Mouse (Mus musculus) naive thymus-derived CD4-positive, alpha-beta T cell, adult 5 months (primary cell): ENCODE results near the gene Wbp1l. TPM values are rescaled to one million over a fixed set of nuclear protein-coding genes. Genes with fewer than 3 reads are reported as not detected.

Experiments used
- polyA plus RNA-seq: library from polyadenylated mRNA; unstranded; fragments of 100-300 nt; shearing (Covaris generic); gene quantifications from one replicate; pipeline ENCODE4 v1.2.1, GENCODE M21; 2017

The Wbp1l gene
- polyA plus RNA-seq = 75.4 TPM

DNA sequence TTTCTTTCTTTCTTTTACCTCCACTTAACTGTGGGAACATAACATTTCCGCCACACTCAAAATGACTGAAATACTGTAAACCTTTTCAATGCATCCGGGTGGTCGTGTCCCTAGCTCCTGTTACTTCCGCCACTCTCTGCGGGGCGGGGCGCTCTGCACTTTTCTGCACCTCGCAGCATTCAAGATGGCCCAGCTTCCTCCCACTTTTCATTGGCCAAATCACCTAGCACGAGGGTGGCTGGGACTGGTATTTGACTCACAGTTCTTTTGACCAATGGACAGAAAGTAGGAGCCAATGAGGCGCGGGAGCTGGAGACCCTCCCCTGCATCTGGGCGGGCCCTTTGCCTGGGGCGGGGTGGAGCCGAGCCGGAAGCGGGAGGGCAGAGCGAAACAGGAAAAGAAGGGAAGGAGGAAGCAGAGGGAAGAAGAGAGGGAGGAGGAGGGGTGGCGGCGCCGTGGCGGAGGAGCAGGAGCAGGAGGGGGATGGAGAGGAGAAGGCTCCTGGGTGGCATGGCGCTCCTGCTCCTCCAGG, at the start of gene Wbp1l:
Gene Wbp1l (plus strand): TSS at position 365 of the 533 bp plus-strand sequence.

DNA sequence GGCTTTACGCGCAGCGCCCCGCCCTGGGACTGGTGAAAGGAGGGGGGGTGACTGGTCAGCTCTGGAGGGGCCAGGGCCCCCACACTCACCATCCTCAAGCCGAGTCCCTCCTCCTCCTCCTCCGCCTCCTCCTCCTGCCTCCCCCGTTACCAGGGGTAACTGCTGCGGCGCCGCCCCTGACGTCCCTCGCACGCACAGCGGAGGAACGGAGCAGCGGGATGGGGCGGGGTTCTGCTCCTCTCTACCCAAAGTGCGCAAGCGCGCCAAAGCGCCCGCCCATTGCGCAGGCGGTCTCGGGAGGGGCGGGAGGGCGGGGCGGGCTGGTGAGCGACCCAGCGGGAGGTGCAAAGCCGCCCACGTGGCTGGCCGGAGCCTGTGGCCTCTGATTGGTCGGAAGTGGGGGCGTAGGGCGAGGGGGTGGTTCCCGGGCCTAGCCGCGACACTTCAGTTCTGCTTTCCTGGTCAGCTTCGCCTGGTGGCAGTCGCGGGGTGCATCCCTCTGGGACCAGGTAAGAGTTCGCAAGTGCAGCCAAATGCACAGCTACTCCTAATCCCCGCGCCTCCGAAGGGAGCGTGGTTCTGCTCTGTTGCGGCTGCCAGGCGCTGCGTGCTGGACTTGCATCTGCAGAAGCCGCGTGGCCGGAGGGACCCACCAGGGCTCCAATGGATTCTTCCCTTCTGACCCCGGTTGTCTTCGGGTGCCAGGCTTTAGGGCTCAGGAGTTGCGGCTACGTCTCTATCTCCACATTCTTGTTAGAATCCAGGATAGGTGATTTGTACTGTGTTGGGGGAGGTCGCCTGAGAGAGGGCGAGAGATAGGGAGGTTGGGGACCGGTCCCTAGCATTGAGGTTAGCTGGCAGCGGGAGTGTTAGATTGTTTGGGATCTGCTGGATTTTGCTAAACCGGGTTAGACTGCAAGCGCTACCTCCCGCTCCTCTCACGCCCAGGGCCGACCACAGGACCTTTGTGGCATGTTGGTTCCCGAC, 25.6 kb upstream of the Wbp1l start, which contains the start of the genes Arl3 and Sfxn2:
Gene Arl3 (minus strand): TSS at position 248 of the 987 bp plus-strand sequence.
Gene Sfxn2 (plus strand): TSS at position 415 of the 987 bp plus-strand sequence.

DNA sequence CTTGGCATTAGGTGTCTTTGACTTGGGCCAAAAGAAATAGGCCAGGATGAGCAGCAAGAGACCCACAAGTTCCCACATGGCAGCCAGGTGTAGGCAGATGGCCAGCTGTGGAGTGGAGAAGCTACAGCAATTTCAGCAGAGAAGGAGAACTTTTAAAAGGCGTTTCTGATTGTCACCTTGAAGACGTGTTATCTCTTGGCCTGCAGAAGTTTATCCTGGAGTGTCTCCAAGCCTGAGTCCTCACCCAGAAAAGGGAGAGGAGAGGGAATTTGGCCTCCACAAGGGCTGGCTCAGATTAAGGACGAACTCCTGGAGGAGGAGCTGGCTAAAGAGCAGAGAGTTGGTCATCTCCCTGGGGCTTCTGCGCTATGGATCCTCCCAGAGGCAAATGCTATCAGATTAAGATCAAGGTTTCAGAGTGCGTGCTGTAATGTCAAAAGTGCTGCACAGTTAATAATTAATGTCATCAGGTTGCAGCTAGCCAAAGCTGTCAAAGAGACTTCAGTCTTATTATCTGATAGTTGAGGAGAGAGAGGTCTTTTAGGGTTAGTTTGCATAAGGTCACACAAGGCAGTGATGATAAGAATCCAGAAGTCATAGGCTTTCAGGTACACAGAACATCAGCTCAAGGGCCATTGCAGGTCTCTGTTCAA, 74.0 kb downstream of the Wbp1l start, which contains the start of gene Cyp17a1:
Gene Cyp17a1 (minus strand): TSS at position 407 of the 653 bp plus-strand sequence.

DNA sequence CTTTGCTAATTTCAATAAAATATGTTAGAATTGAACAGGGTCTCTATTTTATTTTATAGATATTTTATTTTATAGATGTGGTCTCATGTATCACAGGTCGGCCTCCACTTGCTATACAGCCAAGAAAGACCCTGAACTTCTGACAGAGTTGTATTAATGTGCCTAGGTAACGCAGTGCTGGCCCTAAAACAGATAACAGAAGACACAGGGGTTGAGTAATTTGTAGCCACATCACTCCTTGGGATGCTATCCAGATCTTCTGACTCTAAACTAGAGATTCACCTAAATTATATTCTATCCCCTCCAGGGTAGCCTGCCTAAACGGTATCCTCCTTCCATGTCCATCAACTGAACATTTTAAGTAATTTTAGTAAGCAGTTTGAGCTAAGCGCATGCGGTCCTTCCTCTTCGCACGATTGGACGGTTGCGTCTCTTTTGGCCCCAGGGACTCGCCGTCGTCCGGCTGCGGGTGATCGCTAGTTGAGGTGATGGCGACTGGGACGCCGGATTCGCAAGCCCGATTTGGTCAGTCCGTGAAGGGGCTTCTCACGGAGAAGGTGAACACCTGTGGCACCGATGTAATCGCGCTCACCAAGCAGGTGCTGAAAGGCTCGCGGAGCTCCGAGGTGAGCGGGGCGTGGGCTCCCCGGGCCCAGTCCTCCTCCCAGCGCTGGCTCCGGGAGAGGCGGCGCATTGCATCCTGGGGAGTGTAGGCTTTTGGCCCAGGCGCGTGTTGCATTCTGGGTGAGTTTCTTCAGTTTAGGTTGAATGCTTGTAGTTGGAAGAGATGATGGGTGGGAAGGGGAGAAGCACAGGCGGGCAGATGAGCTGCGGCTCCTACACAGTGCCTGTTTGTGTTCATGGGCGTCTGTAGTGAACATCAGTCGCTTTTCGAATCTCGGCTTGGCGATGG, 90.8 kb downstream of the Wbp1l start, which contains the start of gene Borcs7:
Gene Borcs7 (plus strand): TSS at position 447 of the 913 bp plus-strand sequence.

Other genes starting within 250 kb of the Wbp1l start
- not detected for gene 2310034G01Rik, start 248.8 kb upstream of the Wbp1l start, polyA plus RNA-seq
- 110 TPM for gene Actr1a, start 203.3 kb upstream of the Wbp1l start, polyA plus RNA-seq
- 29.5 TPM for gene Sufu, start 202.2 kb upstream of the Wbp1l start, polyA plus RNA-seq
- 55.7 TPM for gene Trim8, start 97.4 kb upstream of the Wbp1l start, polyA plus RNA-seq
- 11.1 TPM for gene Arl3, start 25.9 kb upstream of the Wbp1l start, polyA plus RNA-seq
- 13.0 TPM for gene Sfxn2, start 25.7 kb upstream of the Wbp1l start, polyA plus RNA-seq
- gene Cyp17a1, start 74.1 kb downstream of the Wbp1l start, polyA plus RNA-seq = not detected
- gene Borcs7, start 90.8 kb downstream of the Wbp1l start, polyA plus RNA-seq = 3.7 TPM
- 6.7 TPM for gene As3mt, start 108.4 kb downstream of the Wbp1l start, polyA plus RNA-seq
- gene Cnnm2, start 162.5 kb downstream of the Wbp1l start, polyA plus RNA-seq = 5.1 TPM